13 mouse cellular contexts compared by ENCODE assay signal in the genomic region with DNA sequence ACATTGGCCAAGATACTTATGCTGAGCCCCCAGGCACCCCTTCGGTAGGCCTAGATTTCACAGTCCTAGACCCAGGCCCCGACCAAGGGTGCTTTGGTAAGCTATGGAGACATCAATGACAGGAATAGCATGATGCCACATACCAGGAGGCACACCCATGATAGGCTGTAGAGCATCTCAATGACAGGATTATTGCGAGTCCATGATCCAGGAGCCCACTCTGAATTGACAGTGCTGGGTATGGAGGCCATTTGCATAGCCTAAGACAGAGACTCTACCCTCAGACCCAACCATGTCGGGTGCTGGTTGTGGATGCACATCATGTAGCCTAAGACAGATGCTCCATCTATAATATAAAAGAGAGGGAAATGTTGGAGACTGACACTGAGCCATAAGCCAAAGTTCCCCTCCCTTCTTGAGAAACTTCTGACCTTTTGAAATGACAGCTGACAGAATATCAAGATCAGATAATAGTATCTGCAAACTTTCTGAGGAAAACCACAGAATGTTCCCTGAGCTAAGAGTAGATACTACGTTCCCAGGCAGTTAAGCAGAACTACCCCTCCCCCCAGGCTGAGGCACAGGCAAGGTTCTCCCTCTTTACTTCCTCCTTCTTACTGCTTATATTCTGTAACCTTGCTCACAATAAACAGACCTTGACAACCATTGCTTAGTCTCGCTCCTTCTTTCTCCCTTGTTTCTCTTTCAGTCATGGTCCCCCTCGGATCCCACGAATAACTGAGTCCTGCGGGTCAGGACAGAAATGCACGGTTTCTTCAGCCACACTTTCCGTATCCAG.
DNase-seq lines count a peak whose midpoint lies in the region; ATAC-seq and TF ChIP-seq lines count a peak whose summit lies in the region.
"Had no signal": no experiment of that assay in that cellular context is flagged by ENCODE, and none has a peak within 500 bp of the region (broad histone marks: within the 10 kb centered on the region; RNA-seq: fewer than 3 reads in every experiment).

No protein-coding gene starts in this region.

- TF ChIP-seq CTCF in small intestine, adult 2 months (IDR thresholded peaks at IDR 0.05; ENCODE audit: extremely low read depth, insufficient read length, insufficient replicate concordance, low read depth, low read length), result no peak

- DNase-seq in heart, adult 11 months, result peak; percentile 95
- peak; percentile 76 to 83 for DNase-seq in B cell, adult 2 months
- peak; percentile 80 for DNase-seq in induced T-regulatory cell, adult 2 months (ENCODE audit: low read depth)
- DNase-seq in cerebellum, adult 9-11 months, result no peak
- no peak for DNase-seq in left cerebral cortex, postnatal 4 days
- DNase-seq: cerebellum, adult 18-20 months; layer of hippocampus, postnatal 36 days; lung, embryonic 14.5 days; right cerebral cortex, postnatal 25 days had no signal

- no peaks in the 10 kb centered on the region for H3K36me3 ChIP-seq in heart, embryonic 12.5 days
- no peaks in the 10 kb centered on the region for H3K36me3 ChIP-seq in small intestine, adult 2 months (ENCODE audit: control insufficient read depth, insufficient read depth, low read length)
- H3K36me3 ChIP-seq in hindbrain, embryonic 12.5 days, result no peaks in the 10 kb centered on the region

- ATAC-seq in heart, embryonic 12.5 days (ENCODE audit: insufficient number of reproducible peaks, low FRiP score), result no peak
- no peak for ATAC-seq in hindbrain, embryonic 12.5 days (ENCODE audit: low FRiP score)

- intact Hi-C loops in left cerebral cortex, postnatal 4 days (cut with DNase I), result no loop called here

- H3K27ac ChIP-seq in heart, embryonic 12.5 days (ENCODE audit: poor library complexity, severe bottlenecking), result no peak overlapping the region
- H3K27ac ChIP-seq in small intestine, adult 2 months (ENCODE audit: insufficient read depth, low read depth, low read length), result peak overlapping the region; percentile 45
- H3K27ac ChIP-seq in hindbrain, embryonic 12.5 days, result no peak overlapping the region
- H3K27ac ChIP-seq: hindbrain, embryonic 14.5 days had no signal

- H3K9ac ChIP-seq in heart, embryonic 12.5 days, result no peak overlapping the region
- H3K9ac ChIP-seq in hindbrain, embryonic 12.5 days, result no peak overlapping the region
- H3K9ac ChIP-seq: hindbrain, embryonic 14.5 days; lung, embryonic 14.5 days had no signal

- H3K9me3 ChIP-seq in heart, embryonic 12.5 days (replicated peaks), result peaks cover 30% of the 10 kb centered on the region
- H3K9me3 ChIP-seq in hindbrain, embryonic 12.5 days (replicated peaks), result peaks cover 34% of the 10 kb centered on the region

- no peak overlapping the region for H3K4me3 ChIP-seq in heart, embryonic 12.5 days
- H3K4me3 ChIP-seq in small intestine, adult 2 months (ENCODE audit: low read depth, low read length), result no peak overlapping the region
- no peak overlapping the region for H3K4me3 ChIP-seq in hindbrain, embryonic 12.5 days

- H3K4me1 ChIP-seq in heart, embryonic 12.5 days (replicated peaks), result no peaks in the 10 kb centered on the region
- H3K4me1 ChIP-seq in small intestine, adult 2 months (ENCODE audit: control insufficient read depth, insufficient read depth, insufficient read length, low read length), result peaks cover 2% of the 10 kb centered on the region; the same call in 1 of the 2 replicates
- H3K4me1 ChIP-seq in hindbrain, embryonic 12.5 days, result no peaks in the 10 kb centered on the region

- no peaks in the 10 kb centered on the region for H3K27me3 ChIP-seq in heart, embryonic 12.5 days (replicated peaks)
- H3K27me3 ChIP-seq in small intestine, adult 2 months (ENCODE audit: control insufficient read depth, insufficient read depth, low read length), result no peaks in the 10 kb centered on the region
- H3K27me3 ChIP-seq in hindbrain, embryonic 12.5 days, result no peaks in the 10 kb centered on the region

- 80% methylated on average over 11 of the region's 11 CpGs for WGBS in heart, embryonic 12.5 days
- 80% methylated on average over 11 of the region's 11 CpGs for WGBS in small intestine, adult 2 months
- 89% methylated on average over 11 of the region's 11 CpGs for WGBS in hindbrain, embryonic 12.5 days

- no peak for TF ChIP-seq POLR2A in small intestine, adult 2 months (IDR thresholded peaks at IDR 0.05; ENCODE audit: low read depth, low read length)

- no peak overlapping the region for H3K4me2 ChIP-seq in heart, embryonic 12.5 days
- no peak overlapping the region for H3K4me2 ChIP-seq in hindbrain, embryonic 12.5 days (replicated peaks)
- H3K4me2 ChIP-seq: hindbrain, embryonic 14.5 days; lung, embryonic 14.5 days had no signal

Comparison
In these comparisons a context has a peak if more than half of its experiments do, and no peak if none do; other contexts are left out.
1. DNase-seq: peak in heart, adult 11 months (single experiment), B cell, adult 2 months (2 of 2) and induced T-regulatory cell, adult 2 months (single experiment); none in cerebellum, adult 9-11 months (single experiment) and left cerebral cortex, postnatal 4 days (single experiment).